Mouse (Mus musculus): ENCODE results near the gene Cyp24a1.
"Not testable (repeated sequence)": the region's sequence is repeated elsewhere in the genome, so short reads cannot be mapped to it uniquely, and the experiment has no call there.

Cyp24a1 gene

GRCm38 (mm10) chr2:170459183-170459582, 37.8 kb downstream of the Cyp24a1 start:
- in situ Hi-C loops (cut with MboI; ENCODE audit: low pct_unique_long_range_greater_than_20kb in 1 of 2, low sequenced_read_pairs in 2 of 2, unreplicated experiment in 1 of 2), result no loop called here

DNA sequence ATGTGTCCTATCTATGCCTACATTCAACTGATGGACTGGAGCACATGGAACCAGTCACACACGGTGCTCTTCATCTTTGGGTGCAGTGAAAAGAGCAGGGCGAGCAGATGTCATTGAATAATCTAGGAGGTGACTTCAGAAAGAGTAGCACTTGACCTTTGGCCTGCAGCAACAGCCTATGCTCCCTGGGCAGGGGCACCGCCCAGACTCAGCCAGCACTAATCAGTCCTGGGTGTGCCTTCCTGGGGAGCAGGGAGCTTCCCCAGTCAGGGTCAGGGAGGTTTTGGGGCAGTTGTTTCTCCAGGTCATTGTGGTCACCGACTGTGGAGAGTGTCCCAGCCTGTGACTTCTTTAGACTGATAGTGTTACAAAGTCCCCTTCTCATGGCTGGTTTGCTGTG, 43.1 kb downstream of the Cyp24a1 start:
- in situ Hi-C loops (cut with MboI; ENCODE audit: low pct_unique_long_range_greater_than_20kb in 1 of 2, low sequenced_read_pairs in 2 of 2, unreplicated experiment in 1 of 2), result not testable (repeated sequence)

GRCm38 (mm10) chr2:170450933-170451332, 46.0 kb downstream of the Cyp24a1 start:
- in situ Hi-C loops (cut with MboI; ENCODE audit: low pct_unique_long_range_greater_than_20kb in 1 of 2, low sequenced_read_pairs in 2 of 2, unreplicated experiment in 1 of 2), result no loop called here

GRCm38 (mm10) chr2:170447651-170448050, 49.3 kb downstream of the Cyp24a1 start:
- in situ Hi-C loops (cut with MboI; ENCODE audit: low pct_unique_long_range_greater_than_20kb in 1 of 2, low sequenced_read_pairs in 2 of 2, unreplicated experiment in 1 of 2), result loop anchor here in 1 of 2 experiments (25.0 kb wide), 1 partner anchor 140 kb away; no protein-coding TSS in a partner anchor

DNA sequence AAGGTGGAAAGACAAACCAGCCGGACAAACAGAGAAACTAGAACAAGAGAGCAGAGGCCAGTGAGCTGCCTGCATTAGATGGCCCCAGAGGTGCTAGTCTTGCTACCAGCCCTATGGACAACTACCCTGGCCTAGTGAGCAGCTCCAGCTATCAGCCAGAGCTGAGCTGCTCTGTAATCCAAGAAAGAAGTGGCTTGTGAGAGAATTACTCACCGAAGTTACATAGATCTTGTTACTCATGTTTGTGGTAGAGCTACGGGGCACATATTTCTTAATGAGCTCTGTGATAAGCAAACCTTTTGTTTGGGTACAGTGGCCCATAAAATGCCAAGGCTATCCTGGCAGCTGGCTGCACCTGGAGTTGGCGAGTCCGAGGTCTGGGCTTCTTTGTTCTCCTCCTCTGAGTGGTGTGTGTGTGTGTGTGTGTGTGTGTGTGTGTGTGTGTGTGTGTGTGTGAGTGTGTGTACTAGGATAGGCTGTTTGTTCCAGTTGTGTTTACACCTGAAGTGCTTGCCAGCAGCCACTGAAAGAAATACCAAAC, 50.0 kb downstream of the Cyp24a1 start:
- in situ Hi-C loops (cut with MboI; ENCODE audit: low pct_unique_long_range_greater_than_20kb in 1 of 2, low sequenced_read_pairs in 2 of 2, unreplicated experiment in 1 of 2), result loop anchor here in 1 of 2 experiments (25.0 kb wide), 1 partner anchor 140 kb away; no protein-coding TSS in a partner anchor

- in situ Hi-C loops (cut with MboI; ENCODE audit: low pct_unique_long_range_greater_than_20kb in 1 of 2, low sequenced_read_pairs in 2 of 2, unreplicated experiment in 1 of 2), result loop anchor here in 1 of 2 experiments (25.0 kb wide), 1 partner anchor 141 kb away; no protein-coding TSS in a partner anchor
Measured at GRCm38 (mm10) chr2:170445861-170446260, 51.1 kb downstream of the Cyp24a1 start.

DNA sequence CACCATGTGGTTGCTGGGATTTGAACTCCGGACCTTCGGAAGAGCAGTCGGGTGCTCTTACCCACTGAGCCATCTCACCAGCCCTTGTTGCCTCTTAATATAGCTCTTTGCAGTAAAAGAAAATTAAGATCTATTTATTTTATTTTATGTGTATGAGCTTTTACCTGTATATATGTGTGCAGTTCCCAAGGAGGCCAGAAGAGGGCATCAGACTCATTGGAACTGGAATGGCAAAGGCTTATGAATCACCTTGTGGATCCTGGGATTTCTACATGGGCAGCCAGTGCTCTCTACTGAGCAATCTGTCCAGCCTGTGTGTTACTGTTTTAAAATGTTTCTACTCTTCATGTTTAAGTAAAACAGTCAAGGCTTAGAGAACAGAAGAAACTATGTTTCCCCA, 54.4 kb downstream of the Cyp24a1 start:
- in situ Hi-C loops (cut with MboI; ENCODE audit: low pct_unique_long_range_greater_than_20kb in 1 of 2, low sequenced_read_pairs in 2 of 2, unreplicated experiment in 1 of 2), result loop anchor here (5.0 to 25.0 kb wide), 2 partner anchors 65 to 145 kb away; no protein-coding TSS in a partner anchor

- in situ Hi-C loops (cut with MboI; ENCODE audit: low pct_unique_long_range_greater_than_20kb in 1 of 2, low sequenced_read_pairs in 2 of 2, unreplicated experiment in 1 of 2), result loop anchor here in 1 of 2 experiments (25.0 kb wide), 1 partner anchor 149 kb away; no protein-coding TSS in a partner anchor
Measured at GRCm38 (mm10) chr2:170438782-170439181, 58.2 kb downstream of the Cyp24a1 start.

- in situ Hi-C loops (cut with MboI; ENCODE audit: low pct_unique_long_range_greater_than_20kb in 1 of 2, low sequenced_read_pairs in 2 of 2, unreplicated experiment in 1 of 2), result loop anchor here in 1 of 2 experiments (25.0 kb wide), 1 partner anchor 151 kb away; no protein-coding TSS in a partner anchor
Measured at GRCm38 (mm10) chr2:170436204-170436603, 60.7 kb downstream of the Cyp24a1 start.
